In the genomic region with DNA sequence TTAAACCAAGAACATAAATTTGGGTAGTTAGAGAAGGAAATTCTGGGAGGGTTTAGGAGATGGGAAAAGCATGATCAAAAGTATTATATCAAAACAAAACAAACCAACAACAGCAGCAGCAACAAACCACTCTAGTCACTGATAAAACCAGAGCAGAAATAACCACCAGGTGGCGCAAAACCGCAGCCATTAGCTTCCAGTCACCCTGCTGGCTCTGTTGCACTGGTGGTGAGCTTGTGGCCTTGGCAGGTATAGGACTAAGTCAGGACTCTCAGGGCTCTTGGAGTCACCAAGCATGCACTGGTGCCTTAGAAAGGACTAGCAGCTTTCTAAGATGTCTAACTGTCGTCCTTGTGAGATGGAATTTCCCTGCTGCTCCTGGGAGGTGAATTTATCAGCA, we compare ENCODE assay signal across 8 mouse cellular contexts.
DNase-seq lines count a peak whose midpoint lies in the region.

No protein-coding gene starts in this region.

- peak; percentile 44 for DNase-seq in heart, adult 8-10 months (ENCODE audit: low spot score)
- no peak for DNase-seq in heart, adult 11 months
- peak; percentile 64 for DNase-seq in NIH3T3 (ENCODE audit: low read depth)
- peak; percentile 74 to 88 for DNase-seq in cerebellum, postnatal 25 days
- peak; percentile 66 for DNase-seq in gastrocnemius, postnatal 14 days
- peak; percentile 51 to 72 for DNase-seq in layer of hippocampus, postnatal 14 days (ENCODE audit: low spot score in 2 of 2)
- peak; percentile 73 for DNase-seq in mesoderm, embryonic 11.5 days (ENCODE audit: low read depth, low spot score)
- peak; percentile 84 for DNase-seq in right cerebral cortex, postnatal 4 days

- intact Hi-C loops in gastrocnemius, postnatal 14 days (cut with DNase I; ENCODE audit: low total_unique reads) = no loop called here
